Mouse (Mus musculus): ENCODE measurements around the gene Klrc1. TPM values are rescaled to one million over a fixed set of nuclear protein-coding genes. Genes with fewer than 3 reads are reported as not detected.

Gene Klrc1
- 0.70 and 1.2 TPM in 2 replicates for polyA plus RNA-seq (2012; rRNA removed; ENCODE audit: low replicate concordance)

GRCm38 (mm10) chr6:129678873-129679272, at the start of gene Klrc1:
Gene Klrc1 (minus strand): TSS chr6:129678973.

DNA sequence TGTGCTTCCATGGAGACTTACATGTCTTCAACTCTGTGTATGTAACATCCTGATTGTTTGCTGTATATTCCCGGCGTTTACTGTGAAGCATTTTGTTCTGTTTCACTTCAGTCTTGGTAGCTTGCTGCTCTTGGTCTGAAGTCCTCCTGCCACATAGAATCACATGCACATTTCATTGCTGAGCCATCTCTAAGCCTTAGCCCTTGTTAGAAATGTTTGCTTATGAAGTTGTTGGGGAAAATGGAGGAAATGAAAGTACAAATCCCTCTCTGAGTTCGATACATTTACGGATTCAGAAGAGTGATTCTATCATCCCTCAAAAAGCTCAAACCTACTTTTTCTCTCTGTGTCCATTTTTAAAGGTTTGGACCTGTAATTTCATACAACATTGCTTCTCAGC, 38.3 kb upstream of the Klrc1 start, which contains the start of gene Klri1:
Klri1 (minus strand) TSS at position 101 of the 400 bp plus-strand sequence.

DNA sequence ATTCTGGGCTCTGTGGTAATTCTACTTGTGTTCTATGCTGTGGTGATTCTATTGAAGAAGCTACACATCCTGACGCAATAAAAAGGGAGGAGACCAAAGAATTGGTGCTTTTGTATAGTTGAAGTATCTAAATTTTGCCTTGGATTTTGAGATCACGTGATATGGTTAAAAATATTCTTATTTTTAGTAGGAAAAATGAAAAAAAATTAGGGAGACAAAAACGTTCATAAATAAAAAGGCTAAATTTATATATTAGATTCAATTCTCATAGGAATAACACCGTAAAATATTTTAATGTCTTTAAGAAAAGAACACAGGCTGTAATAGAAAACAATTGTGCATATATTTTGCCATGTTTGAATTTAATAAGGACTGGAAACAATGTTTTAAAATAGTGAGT, 18.2 kb downstream of the Klrc1 start, which contains the start of gene Klrc2:
Klrc2 (minus strand) TSS at position 101 of the 400 bp plus-strand sequence.

DNA sequence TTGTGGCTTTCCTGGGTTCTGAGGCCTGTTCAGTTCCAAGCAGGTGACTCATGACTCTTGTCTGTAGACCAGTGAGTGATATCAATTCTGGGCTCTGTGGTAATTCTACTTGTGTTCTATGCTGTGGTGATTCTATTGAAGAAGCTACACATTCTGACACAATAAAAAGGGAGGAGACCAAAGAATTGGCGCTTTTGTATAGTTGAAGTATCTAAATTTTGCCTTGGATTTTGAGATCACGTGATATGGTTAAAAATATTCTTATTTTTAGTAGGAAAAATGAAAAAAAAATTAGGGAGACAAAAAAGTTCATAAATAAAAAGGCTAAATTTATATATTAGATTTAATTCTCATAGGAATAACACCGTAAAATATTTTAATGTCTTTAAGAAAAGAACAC, 35.5 kb downstream of the Klrc1 start, which contains the start of gene Klrc3:
Klrc3 (minus strand) TSS at position 101 of the 400 bp plus-strand sequence.

DNA sequence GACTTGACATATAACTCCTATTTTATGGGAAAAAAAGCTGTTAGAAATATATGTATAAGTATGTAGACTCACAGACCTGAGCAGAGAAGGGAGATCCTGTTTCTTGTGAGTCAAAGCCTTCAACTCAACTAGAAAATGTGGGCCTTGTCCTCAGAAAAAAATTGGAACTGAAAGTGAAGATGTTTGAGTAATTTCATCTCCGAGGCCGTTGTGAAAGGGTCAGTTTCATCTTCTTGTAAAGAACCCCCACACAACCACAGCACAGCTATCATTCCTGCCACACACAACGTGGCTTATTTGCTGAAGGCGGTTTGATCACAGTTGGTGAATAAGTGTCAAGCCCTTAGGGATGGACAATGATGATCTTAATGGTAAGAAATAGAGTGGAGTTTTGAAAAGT, 55.0 kb downstream of the Klrc1 start, which contains the start of gene Klrk1:
Klrk1 (minus strand) TSS at position 130 of the 400 bp plus-strand sequence.

Other genes starting within 250 kb of the Klrc1 start
- gene Clec1a, start 227.0 kb downstream of the Klrc1 start, polyA plus RNA-seq (2012; rRNA removed; ENCODE audit: low replicate concordance), result 1.9 and 3.4 TPM in 2 replicates
- 0.05 and 0.17 TPM in 2 replicates for gene Olr1, start 171.8 kb downstream of the Klrc1 start, polyA plus RNA-seq (2012; rRNA removed; ENCODE audit: low replicate concordance)
- not detected in 2 replicates for gene Tmem52b, start 166.4 kb downstream of the Klrc1 start, polyA plus RNA-seq (2012; rRNA removed; ENCODE audit: low replicate concordance)
- 58.2 and 73.7 TPM in 2 replicates for gene Gabarapl1, start 145.8 kb downstream of the Klrc1 start, polyA plus RNA-seq (2012; rRNA removed; ENCODE audit: low replicate concordance)
- gene Klre1, start 101.1 kb downstream of the Klrc1 start, polyA plus RNA-seq (2012; rRNA removed; ENCODE audit: low replicate concordance), result 0.37 and 0.92 TPM in 2 replicates
- 0.81 and 2.4 TPM in 2 replicates for gene Klrd1, start 87.2 kb downstream of the Klrc1 start, polyA plus RNA-seq (2012; rRNA removed; ENCODE audit: low replicate concordance)
- gene Klrk1, start 55.1 kb downstream of the Klrc1 start, polyA plus RNA-seq (2012; rRNA removed; ENCODE audit: low replicate concordance), result 0.36 and 1.9 TPM in 2 replicates
- gene Klrc3, start 35.6 kb downstream of the Klrc1 start, polyA plus RNA-seq (2012; rRNA removed; ENCODE audit: low replicate concordance), result 0.30 and 0.95 TPM in 2 replicates
- gene Klrc2, start 18.3 kb downstream of the Klrc1 start, polyA plus RNA-seq (2012; rRNA removed; ENCODE audit: low replicate concordance), result 0.23 and 0.46 TPM in 2 replicates
- 0.20 TPM in 1 of 2 replicates, not detected in the other for gene Klri1, start 38.2 kb upstream of the Klrc1 start, polyA plus RNA-seq (2012; rRNA removed; ENCODE audit: low replicate concordance)
- 0.13 TPM in 1 of 2 replicates, not detected in the other for gene Klri2, start 61.5 kb upstream of the Klrc1 start, polyA plus RNA-seq (2012; rRNA removed; ENCODE audit: low replicate concordance)
- not detected in 2 replicates for gene Gm156, start 105.3 kb upstream of the Klrc1 start, polyA plus RNA-seq (2012; rRNA removed; ENCODE audit: low replicate concordance)
- gene Gm17631, start 183.7 kb upstream of the Klrc1 start, polyA plus RNA-seq (2012; rRNA removed; ENCODE audit: low replicate concordance), result not detected in 2 replicates
- gene Klra17, start 197.7 kb upstream of the Klrc1 start, polyA plus RNA-seq (2012; rRNA removed; ENCODE audit: low replicate concordance), result 0.16 TPM in 1 of 2 replicates, not detected in the other
- gene Klra5, start 238.7 kb upstream of the Klrc1 start, polyA plus RNA-seq (2012; rRNA removed; ENCODE audit: low replicate concordance), result not detected in 2 replicates